Mouse (Mus musculus) limb, embryonic 14.5 days (tissue): ENCODE measurements around the gene Elovl6. TPM values are rescaled to one million over a fixed set of nuclear protein-coding genes. Genes with fewer than 3 reads are reported as not detected.

Experiments used
- ATAC-seq: fragments of 200-750 bp; cut with Nextera tagmentation; 2 replicates; pipeline ENCODE4 v1.8.0; 2017; ENCODE audit warnings: low read depth, moderate number of reproducible peaks, moderate TSS enrichment; ENCODE audit not compliant: low FRiP score
- DNase-seq: peaks from one replicate; pipeline ENCODE4 v3.0.0-alpha.2; 2015; ENCODE audit warnings: low spot score
- H3K27ac ChIP-seq: fragments of 300-500 bp; sonication (generic); replicated peaks from 2 replicates; pipeline ENCODE4 v1.5.1; 2014; ENCODE audit warnings: low read depth, mild to moderate bottlenecking, low read length, moderate library complexity, mixed read lengths
- H3K27me3 ChIP-seq: fragments of 300-500 bp; sonication (generic); 2 replicates; pipeline ENCODE4 v1.6.1; 2014; ENCODE audit warnings: low read length, mixed read lengths; ENCODE audit not compliant: control insufficient read depth, insufficient read depth
- H3K36me3 ChIP-seq: fragments of 300-500 bp; sonication (generic); 2 replicates; pipeline ENCODE4 v1.6.1; 2014; ENCODE audit warnings: mild to moderate bottlenecking, low read length, moderate library complexity, mixed read lengths; ENCODE audit not compliant: control insufficient read depth, insufficient read depth
- H3K4me1 ChIP-seq: fragments of 300-500 bp; sonication (generic); 2 replicates; pipeline ENCODE4 v1.6.1; 2014; ENCODE audit warnings: antibody characterized with exemption, low read length, mixed read lengths; ENCODE audit not compliant: control insufficient read depth, insufficient read depth
- H3K4me2 ChIP-seq: fragments of 300-500 bp; sonication (generic); replicated peaks from 2 replicates; pipeline ENCODE4 v1.6.1; 2014; ENCODE audit warnings: low read depth, mild to moderate bottlenecking, low read length, moderate library complexity; ENCODE audit not compliant: severe bottlenecking
- H3K4me3 ChIP-seq: fragments of 300-500 bp; sonication (generic); replicated peaks from 2 replicates; pipeline ENCODE4 v1.5.1; 2014; ENCODE audit warnings: low read length
- H3K9ac ChIP-seq: fragments of 300-500 bp; sonication (generic); 2 replicates; pipeline ENCODE4 v1.6.1; 2014; ENCODE audit warnings: mild to moderate bottlenecking, low read depth, low read length, moderate library complexity; ENCODE audit not compliant: severe bottlenecking
- H3K9me3 ChIP-seq: fragments of 300-500 bp; sonication (generic); 2 replicates; pipeline ENCODE4 v1.6.1; 2016; ENCODE audit warnings: low read length; ENCODE audit not compliant: control insufficient read depth
- POLR2A ChIP-seq: fragments of 200-500 bp; IDR thresholded peaks from 2 replicates; pipeline ENCODE4 v1.8.0; 2012; ENCODE audit warnings: inconsistent platforms, mild to moderate bottlenecking, moderate library complexity, borderline replicate concordance; ENCODE audit not compliant: insufficient read depth, insufficient read length; ENCODE audit errors: extremely low read depth
- WGBS: fragments of 180-500 bp; shearing (Covaris S2); extraction: QIAGEN DNeasy Blood & Tissue Kit; methylation state at CpG from one replicate; pipeline ENCODE4 v1.1.7; 2014; 5-methylcytosine and 5-hydroxymethylcytosine counted together
- polyA plus RNA-seq, 2 experiments: library from polyadenylated mRNA; depleted of rRNA in 1 of 2; stranded (reverse) in 1 of 2; unstranded in 1 of 2; fragments of >200 nt; fragmentation: Nextera tagmentation in 1 of 2; extraction: Ambion mirVana in 1 of 2; gene quantifications; 2 replicates each; pipeline versions ENCODE4 v1.2.1 to v1.2.3; 2012 to 2014

The Elovl6 gene
- polyA plus RNA-seq, 2 experiments, result 23.2 to 27.0 TPM

DNA sequence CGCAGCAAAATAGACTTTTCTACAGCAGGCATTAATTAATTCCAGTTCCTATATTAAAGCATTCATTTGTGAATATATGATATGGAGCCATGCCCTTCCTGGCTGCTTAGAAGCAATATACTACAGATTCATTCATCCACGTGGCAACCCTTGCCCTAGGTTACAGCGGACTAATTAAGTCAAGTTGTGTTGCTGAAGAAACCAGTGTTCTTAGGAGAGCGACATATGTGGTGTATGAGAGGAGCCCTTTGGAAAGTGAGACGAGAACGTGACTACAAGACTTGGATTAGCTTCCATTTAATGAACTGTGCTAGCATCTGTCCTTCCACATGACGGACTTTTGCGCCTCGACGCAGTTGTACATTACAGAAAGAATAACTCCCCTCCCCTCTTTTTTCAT lies 115.2 kb downstream of the Elovl6 start:
- ATAC-seq (peak; percentile 33; the same call in 1 of the 2 replicates), DNase-seq (no peak)
- no peaks in the 10 kb centered on the region for H3K9me3 ChIP-seq
- no peaks in the 10 kb centered on the region for H3K27me3 ChIP-seq
- TF ChIP-seq POLR2A, result no peak
- H3K4me1 ChIP-seq, result peaks cover 31% of the 10 kb centered on the region
- 0 out of 2 replicates have a peak overlapping the region, but pooled peaks have one; percentile 9 for H3K4me2 ChIP-seq
- H3K4me3 ChIP-seq, result no peak overlapping the region
- no peak overlapping the region; the same call in 1 of the 2 replicates for H3K27ac ChIP-seq
- no peak overlapping the region for H3K9ac ChIP-seq
- 52% methylated on average over 10 of the region's 10 CpGs for WGBS
- H3K36me3 ChIP-seq, result no peaks in the 10 kb centered on the region

DNA sequence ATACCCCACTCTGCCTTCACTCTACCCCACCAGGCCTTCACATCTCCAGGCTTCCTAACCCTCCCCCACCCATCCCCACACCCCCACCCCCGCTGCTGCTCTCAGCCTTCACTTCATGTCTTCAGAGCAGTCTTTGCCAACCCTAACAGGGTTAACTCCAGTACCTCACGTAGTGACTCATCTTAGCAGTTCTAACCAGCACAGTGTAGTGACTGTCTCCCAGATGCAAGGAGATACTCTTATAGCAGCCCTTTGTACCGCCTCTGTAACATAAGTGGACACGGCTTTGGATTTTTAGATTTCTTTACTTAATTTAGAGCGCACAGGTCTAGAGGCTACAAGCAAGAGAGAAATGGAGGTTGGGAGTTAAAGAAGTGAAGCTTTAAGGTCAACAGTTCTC lies 116.4 kb downstream of the Elovl6 start:
- TF ChIP-seq POLR2A, result no peak
- no peak for DNase-seq
- no peak overlapping the region for H3K9ac ChIP-seq

DNA sequence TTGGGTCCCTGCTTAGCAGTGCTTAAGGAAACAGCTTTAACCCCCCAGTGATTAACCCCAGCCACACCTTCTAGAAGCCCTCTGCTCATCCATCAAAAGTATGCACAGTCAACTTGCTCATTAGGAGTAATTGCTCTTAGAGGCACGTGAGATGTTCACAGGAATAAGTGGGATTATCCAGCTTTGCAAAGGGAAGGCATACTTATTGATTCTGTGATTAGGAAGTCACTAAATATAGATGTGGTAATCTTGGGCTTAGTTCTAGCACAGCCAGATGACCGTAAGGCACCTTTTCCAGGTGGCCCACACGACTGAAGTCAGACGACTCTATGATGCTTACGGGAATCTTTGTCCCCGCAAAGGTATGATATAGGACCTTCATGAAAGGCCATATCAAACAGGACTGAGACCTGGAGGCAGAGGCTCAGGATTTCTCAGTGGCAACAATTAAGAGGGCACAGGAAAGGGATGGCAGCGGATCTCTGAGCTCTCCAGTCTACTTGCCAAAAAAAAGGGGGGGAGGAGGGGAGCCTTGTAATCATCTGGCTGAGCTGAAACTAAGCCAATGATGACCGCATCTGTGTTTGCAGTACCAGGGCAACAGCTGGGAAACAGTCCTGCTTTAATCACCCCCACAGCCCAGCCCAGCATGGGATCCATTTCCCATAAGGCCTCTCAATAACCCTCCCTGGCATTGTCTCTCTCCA lies 117.6 kb downstream of the Elovl6 start:
- ATAC-seq, result peak; percentile 78
- Histone ChIP-seq H3K27ac (no peak overlapping the region), H3K27me3 (no peaks in the 10 kb centered on the region), H3K9me3 (no peaks in the 10 kb centered on the region), H3K4me3 (no peak overlapping the region), H3K9ac (no peak overlapping the region), H3K36me3 (no peaks in the 10 kb centered on the region), H3K4me1 (peaks cover 31% of the 10 kb centered on the region), H3K4me2 (no peak overlapping the region)
- no peak for TF ChIP-seq POLR2A
- DNase-seq, result peak; percentile 75
- 43% methylated on average over 8 of the region's 8 CpGs for WGBS

More for the DNA sequence above, 116.4 kb downstream of the Elovl6 start:
- no peaks in the 10 kb centered on the region for H3K27me3 ChIP-seq
- H3K36me3 ChIP-seq, result no peaks in the 10 kb centered on the region
- no peaks in the 10 kb centered on the region for H3K9me3 ChIP-seq
- 79% methylated on average over 5 of the region's 5 CpGs for WGBS
- H3K27ac ChIP-seq, result no peak overlapping the region
- no peak overlapping the region for H3K4me2 ChIP-seq
- H3K4me3 ChIP-seq, result no peak overlapping the region
- H3K4me1 ChIP-seq, result peaks cover 31% of the 10 kb centered on the region
- ATAC-seq, result no peak

DNA sequence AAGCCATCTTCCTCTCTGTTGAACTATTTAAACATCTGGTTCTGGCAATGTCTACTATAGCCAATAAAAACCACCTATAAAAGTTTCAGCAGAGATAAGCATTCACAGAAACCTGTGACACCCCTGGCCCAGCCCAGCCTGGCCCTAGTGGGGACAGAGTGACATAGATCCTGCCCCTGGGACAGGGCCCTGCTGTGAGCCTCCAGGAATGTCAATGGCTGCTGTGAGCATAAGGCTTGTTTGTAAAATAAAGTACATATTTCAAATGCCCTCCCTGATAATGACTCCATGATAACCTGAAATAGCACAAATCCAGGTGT lies 118.1 kb downstream of the Elovl6 start:
- DNase-seq (no peak), ATAC-seq (peak; percentile 38; the same call in 1 of the 2 replicates)
- Histone ChIP-seq H3K9me3 (no peaks in the 10 kb centered on the region), H3K27me3 (no peaks in the 10 kb centered on the region), H3K4me1 (peaks cover 31% of the 10 kb centered on the region), H3K27ac (no peak overlapping the region), H3K4me2 (no peak overlapping the region), H3K4me3 (no peak overlapping the region), H3K36me3 (no peaks in the 10 kb centered on the region), H3K9ac (no peak overlapping the region)
- TF ChIP-seq POLR2A, result no peak

DNA sequence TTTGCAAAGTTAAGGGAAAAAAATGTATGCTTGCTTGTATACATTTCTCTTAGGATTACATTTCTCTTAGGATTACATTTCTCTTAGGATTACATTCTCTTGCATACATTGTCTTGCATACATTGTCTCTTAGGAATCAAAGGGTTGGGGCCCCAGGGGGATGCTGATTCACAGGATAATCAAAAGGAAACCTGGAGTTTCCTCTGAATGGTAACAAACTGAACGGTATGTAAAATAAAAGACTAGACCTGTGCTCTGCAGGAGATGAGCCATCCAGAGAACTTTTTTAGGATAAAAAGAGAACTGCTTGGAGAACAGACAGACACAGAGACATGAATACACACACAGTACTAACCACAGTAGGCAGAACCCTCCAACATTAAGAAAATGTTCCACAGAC lies 118.8 kb downstream of the Elovl6 start:
- Histone ChIP-seq H3K27ac (no peak overlapping the region), H3K4me2 (no peak overlapping the region), H3K9ac (no peak overlapping the region), H3K36me3 (no peaks in the 10 kb centered on the region), H3K27me3 (no peaks in the 10 kb centered on the region), H3K9me3 (no peaks in the 10 kb centered on the region), H3K4me1 (peaks cover 24% of the 10 kb centered on the region), H3K4me3 (no peak overlapping the region)
- ATAC-seq (no peak), DNase-seq (no peak)
- no peak for TF ChIP-seq POLR2A
- 41% methylated on average over 1 of the region's 1 CpGs for WGBS
